Mouse (Mus musculus) limb, embryonic 14.5 days (tissue): ENCODE results near the gene Noxred1. TPM values are rescaled to one million over a fixed set of nuclear protein-coding genes. Genes with fewer than 3 reads are reported as not detected.
A peak's percentile ranks its signal among the peaks of the same experiment; 100 is the strongest.
"Not testable (repeated sequence)": the region's sequence is repeated elsewhere in the genome, so short reads cannot be mapped to it uniquely, and the experiment has no call there.

Experiments
- ATAC-seq: fragments of 200-750 bp; cut with Nextera tagmentation; 2 replicates; pipeline ENCODE4 v1.8.0; 2017; ENCODE audit warnings: low read depth, moderate number of reproducible peaks, moderate TSS enrichment; ENCODE audit not compliant: low FRiP score
- DNase-seq: peaks from one replicate; pipeline ENCODE4 v3.0.0-alpha.2; 2015; ENCODE audit warnings: low spot score
- H3K27ac ChIP-seq: fragments of 300-500 bp; sonication (generic); replicated peaks from 2 replicates; pipeline ENCODE4 v1.5.1; 2014; ENCODE audit warnings: low read depth, mild to moderate bottlenecking, low read length, moderate library complexity, mixed read lengths
- H3K27me3 ChIP-seq: fragments of 300-500 bp; sonication (generic); 2 replicates; pipeline ENCODE4 v1.6.1; 2014; ENCODE audit warnings: low read length, mixed read lengths; ENCODE audit not compliant: control insufficient read depth, insufficient read depth
- H3K36me3 ChIP-seq: fragments of 300-500 bp; sonication (generic); 2 replicates; pipeline ENCODE4 v1.6.1; 2014; ENCODE audit warnings: mild to moderate bottlenecking, low read length, moderate library complexity, mixed read lengths; ENCODE audit not compliant: control insufficient read depth, insufficient read depth
- H3K4me1 ChIP-seq: fragments of 300-500 bp; sonication (generic); 2 replicates; pipeline ENCODE4 v1.6.1; 2014; ENCODE audit warnings: antibody characterized with exemption, low read length, mixed read lengths; ENCODE audit not compliant: control insufficient read depth, insufficient read depth
- H3K4me2 ChIP-seq: fragments of 300-500 bp; sonication (generic); replicated peaks from 2 replicates; pipeline ENCODE4 v1.6.1; 2014; ENCODE audit warnings: low read depth, mild to moderate bottlenecking, low read length, moderate library complexity; ENCODE audit not compliant: severe bottlenecking
- H3K4me3 ChIP-seq: fragments of 300-500 bp; sonication (generic); replicated peaks from 2 replicates; pipeline ENCODE4 v1.5.1; 2014; ENCODE audit warnings: low read length
- H3K9ac ChIP-seq: fragments of 300-500 bp; sonication (generic); 2 replicates; pipeline ENCODE4 v1.6.1; 2014; ENCODE audit warnings: mild to moderate bottlenecking, low read depth, low read length, moderate library complexity; ENCODE audit not compliant: severe bottlenecking
- H3K9me3 ChIP-seq: fragments of 300-500 bp; sonication (generic); 2 replicates; pipeline ENCODE4 v1.6.1; 2016; ENCODE audit warnings: low read length; ENCODE audit not compliant: control insufficient read depth
- POLR2A ChIP-seq: fragments of 200-500 bp; IDR thresholded peaks from 2 replicates; pipeline ENCODE4 v1.8.0; 2012; ENCODE audit warnings: inconsistent platforms, mild to moderate bottlenecking, moderate library complexity, borderline replicate concordance; ENCODE audit not compliant: insufficient read depth, insufficient read length; ENCODE audit errors: extremely low read depth
- WGBS: fragments of 180-500 bp; shearing (Covaris S2); extraction: QIAGEN DNeasy Blood & Tissue Kit; methylation state at CpG from one replicate; pipeline ENCODE4 v1.1.7; 2014; 5-methylcytosine and 5-hydroxymethylcytosine counted together
- polyA plus RNA-seq, 2 experiments: library from polyadenylated mRNA; depleted of rRNA in 1 of 2; stranded (reverse) in 1 of 2; unstranded in 1 of 2; fragments of >200 nt; fragmentation: Nextera tagmentation in 1 of 2; extraction: Ambion mirVana in 1 of 2; gene quantifications; 2 replicates each; pipeline versions ENCODE4 v1.2.1 to v1.2.3; 2012 to 2014

The Noxred1 gene
- polyA plus RNA-seq, 2 experiments: 0.80 to 0.99 TPM

- Histone ChIP-seq H3K9me3 (no peaks in the 10 kb centered on the region), H3K4me3 (no peak overlapping the region), H3K27ac (no peak overlapping the region), H3K4me1 (0 out of 2 replicates have a peak, but pooled peaks cover 4% of the 10 kb centered on the region), H3K27me3 (no peaks in the 10 kb centered on the region), H3K4me2 (no peak overlapping the region), H3K36me3 (peaks cover 20% of the 10 kb centered on the region), H3K9ac (no peak overlapping the region)
- TF ChIP-seq POLR2A: no peak
- ATAC-seq (no peak), DNase-seq (no peak)
- WGBS: 51% methylated on average over 14 of the region's 14 CpGs
Measured at GRCm38 (mm10) chr12:87279879-87280278, 41.3 kb upstream of the Noxred1 start.

GRCm38 (mm10) chr12:87279350-87279749, 40.8 kb upstream of the Noxred1 start:
- Histone ChIP-seq H3K36me3 (peaks cover 26% of the 10 kb centered on the region), H3K27me3 (no peaks in the 10 kb centered on the region), H3K9ac (no peak overlapping the region), H3K4me1 (0 out of 2 replicates have a peak, but pooled peaks cover 4% of the 10 kb centered on the region), H3K9me3 (no peaks in the 10 kb centered on the region), H3K4me3 (no peak overlapping the region), H3K27ac (no peak overlapping the region), H3K4me2 (no peak overlapping the region)
- ATAC-seq (no peak), DNase-seq (no peak)
- WGBS: 46% methylated on average over 3 of the region's 3 CpGs
- no peak for TF ChIP-seq POLR2A

GRCm38 (mm10) chr12:87278118-87278730, 39.7 kb upstream of the Noxred1 start:
- H3K9ac ChIP-seq: no peak overlapping the region
- 0 out of 2 replicates have a peak, but pooled peaks cover 4% of the 10 kb centered on the region for H3K4me1 ChIP-seq
- no peaks in the 10 kb centered on the region for H3K27me3 ChIP-seq
- no peaks in the 10 kb centered on the region for H3K9me3 ChIP-seq
- TF ChIP-seq POLR2A: no peak
- ATAC-seq: peak; percentile 36; the same call in 1 of the 2 replicates
- H3K4me3 ChIP-seq: no peak overlapping the region
- H3K27ac ChIP-seq: no peak overlapping the region
- DNase-seq: no peak
- 23% methylated on average over 6 of the region's 6 CpGs for whole genome bisulfite sequencing
- H3K4me2 ChIP-seq: no peak overlapping the region
- H3K36me3 ChIP-seq: peaks cover 37% of the 10 kb centered on the region

GRCm38 (mm10) chr12:87277251-87277650, 38.7 kb upstream of the Noxred1 start:
- not testable (repeated sequence) for DNase-seq, H3K9me3 ChIP-seq, H3K4me1 ChIP-seq, H3K4me2 ChIP-seq, H3K4me3 ChIP-seq, H3K27ac ChIP-seq, ATAC-seq, H3K27me3 ChIP-seq, H3K9ac ChIP-seq
- WGBS: 87% methylated on average over 4 of the region's 4 CpGs
- peaks cover 47% of the 10 kb centered on the region for H3K36me3 ChIP-seq

GRCm38 (mm10) chr12:87274853-87275831, 36.6 kb upstream of the Noxred1 start:
- Histone ChIP-seq H3K9me3 (no peaks in the 10 kb centered on the region), H3K4me1 (0 out of 2 replicates have a peak, but pooled peaks cover 4% of the 10 kb centered on the region), H3K36me3 (peaks cover 68% of the 10 kb centered on the region), H3K27ac (no peak overlapping the region), H3K4me2 (no peak overlapping the region), H3K4me3 (no peak overlapping the region), H3K27me3 (no peaks in the 10 kb centered on the region), H3K9ac (no peak overlapping the region)
- no peak for TF ChIP-seq POLR2A
- WGBS: 92% methylated on average over 9 of the region's 9 CpGs
- ATAC-seq: no peak
- DNase-seq: no peak
